Mouse (Mus musculus) neural tube, embryonic 11.5 days (tissue): ENCODE measurements at regions not wholly inside any gene's neighbourhood (a gene's known extent, or its start where the extent isn't known, plus 50 kb on each side); places are given as distances from the start of the nearest gene placed in this dataset.

Experiments used
- ATAC-seq: fragments of 200-750 bp; cut with Nextera tagmentation; 2 replicates; pipeline ENCODE4 v1.8.0; 2017; ENCODE audit warnings: moderate number of reproducible peaks, mild to moderate bottlenecking, moderate TSS enrichment, moderate library complexity; ENCODE audit not compliant: insufficient read depth, low FRiP score, low TSS enrichment
- DNase-seq: peaks from one replicate; pipeline ENCODE4 v3.0.0-alpha.2; 2015; ENCODE audit warnings: low spot score
- H3K27ac ChIP-seq: fragments of 300-500 bp; sonication (generic); 2 replicates; pipeline ENCODE4 v1.5.1; 2014; ENCODE audit warnings: low read depth, mild to moderate bottlenecking, low read length
- H3K27me3 ChIP-seq: fragments of 300-500 bp; sonication (generic); 2 replicates; pipeline ENCODE4 v1.6.1; 2014; ENCODE audit warnings: mild to moderate bottlenecking, low read length, mixed read lengths; ENCODE audit not compliant: control insufficient read depth, insufficient read depth
- H3K36me3 ChIP-seq: fragments of 300-500 bp; sonication (generic); 2 replicates; pipeline ENCODE4 v1.6.1; 2014; ENCODE audit warnings: mild to moderate bottlenecking, low read length, moderate library complexity, mixed read lengths; ENCODE audit not compliant: control insufficient read depth, insufficient read depth
- H3K4me1 ChIP-seq: fragments of 300-500 bp; sonication (generic); 2 replicates; pipeline ENCODE4 v1.6.1; 2014; ENCODE audit warnings: low read length, mixed read lengths; ENCODE audit not compliant: control insufficient read depth, insufficient read depth
- H3K4me2 ChIP-seq: fragments of 300-500 bp; sonication (generic); 2 replicates; pipeline ENCODE4 v1.6.1; 2014; ENCODE audit warnings: low read depth, mild to moderate bottlenecking, moderate library complexity
- H3K4me3 ChIP-seq: fragments of 300-500 bp; sonication (generic); 2 replicates; pipeline ENCODE4 v1.5.1; 2014; ENCODE audit warnings: low read depth, low read length
- H3K9ac ChIP-seq: fragments of 300-500 bp; sonication (generic); 2 replicates; pipeline ENCODE4 v1.6.1; 2014; ENCODE audit warnings: mild to moderate bottlenecking, low read length
- H3K9me3 ChIP-seq: fragments of 300-500 bp; sonication (generic); 2 replicates; pipeline ENCODE4 v1.6.1; 2016; ENCODE audit warnings: low read length; ENCODE audit not compliant: control insufficient read depth
- WGBS: fragments of 180-500 bp; shearing (Covaris S2); extraction: QIAGEN DNeasy Blood & Tissue Kit; methylation state at CpG from one replicate; pipeline ENCODE4 v1.1.7; 2014; 5-methylcytosine and 5-hydroxymethylcytosine counted together

DNA sequence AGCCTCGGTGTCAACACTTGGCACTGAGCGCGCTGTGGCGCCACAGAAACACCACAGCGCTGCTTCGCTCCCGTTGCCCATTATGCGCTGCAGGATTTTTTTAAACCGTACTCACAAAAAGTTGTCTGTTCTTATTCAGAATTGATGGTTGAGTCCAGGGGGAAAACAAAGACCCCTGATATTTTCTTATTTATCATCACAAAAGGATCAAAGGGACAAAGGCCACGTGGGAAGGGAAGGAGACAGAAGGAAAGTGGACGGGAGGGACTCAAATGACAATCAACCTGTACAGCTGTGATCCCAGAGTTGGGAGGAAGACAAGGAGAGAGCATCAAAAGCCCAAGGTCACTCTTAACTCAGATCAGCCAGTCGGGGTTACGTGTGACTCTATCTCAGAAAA is 100.4 kb downstream of the Ddx11 start:
- Histone ChIP-seq H3K4me1 (no peaks in the 10 kb centered on the region), H3K27ac (no peak overlapping the region), H3K4me2 (no peak overlapping the region), H3K9me3 (no peaks in the 10 kb centered on the region), H3K36me3 (no peaks in the 10 kb centered on the region), H3K27me3 (no peaks in the 10 kb centered on the region), H3K4me3 (no peak overlapping the region), H3K9ac (no peak overlapping the region)
- ATAC-seq: no peak
- no peak for DNase-seq
- 83% methylated on average over 13 of the region's 13 CpGs for WGBS

GRCm38 (mm10) chr17:66224241-66224640 is 100.9 kb downstream of the Ddx11 start:
- no peaks in the 10 kb centered on the region for H3K36me3 ChIP-seq
- no peaks in the 10 kb centered on the region for H3K27me3 ChIP-seq
- 73% methylated on average over 7 of the region's 7 CpGs for WGBS
- H3K27ac ChIP-seq: no peak overlapping the region
- no peaks in the 10 kb centered on the region for H3K9me3 ChIP-seq
- DNase-seq (no peak), ATAC-seq (no peak)
- no peaks in the 10 kb centered on the region for H3K4me1 ChIP-seq
- H3K9ac ChIP-seq: no peak overlapping the region
- H3K4me3 ChIP-seq: no peak overlapping the region
- H3K4me2 ChIP-seq: no peak overlapping the region

DNA sequence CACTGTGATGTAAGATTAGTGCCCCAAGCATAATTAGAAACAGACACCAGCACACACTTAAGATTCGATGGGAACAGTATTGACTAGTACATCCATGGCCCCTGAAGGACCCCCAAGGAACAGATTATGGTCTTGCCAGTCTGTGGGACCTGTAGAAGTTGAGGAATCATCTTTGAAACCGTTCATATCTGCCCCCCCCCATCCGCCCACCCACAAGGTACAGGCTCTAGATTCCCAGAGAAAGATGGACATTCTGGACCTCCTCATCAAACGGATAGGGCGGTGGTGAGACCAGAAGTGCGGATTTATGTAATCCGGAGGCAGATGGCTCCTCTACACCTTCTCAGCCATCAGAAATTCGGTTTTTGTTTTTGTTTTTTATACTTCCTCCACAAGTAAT is 109.1 kb downstream of the Ddx11 start:
- no peaks in the 10 kb centered on the region for H3K36me3 ChIP-seq
- H3K4me2 ChIP-seq: no peak overlapping the region
- 86% methylated on average over 8 of the region's 8 CpGs for WGBS
- no peak overlapping the region for H3K4me3 ChIP-seq
- no peak for DNase-seq
- no peaks in the 10 kb centered on the region for H3K9me3 ChIP-seq
- no peaks in the 10 kb centered on the region for H3K27me3 ChIP-seq
- H3K4me1 ChIP-seq: no peaks in the 10 kb centered on the region
- H3K27ac ChIP-seq: no peak overlapping the region
- H3K9ac ChIP-seq: no peak overlapping the region
- ATAC-seq: no peak

DNA sequence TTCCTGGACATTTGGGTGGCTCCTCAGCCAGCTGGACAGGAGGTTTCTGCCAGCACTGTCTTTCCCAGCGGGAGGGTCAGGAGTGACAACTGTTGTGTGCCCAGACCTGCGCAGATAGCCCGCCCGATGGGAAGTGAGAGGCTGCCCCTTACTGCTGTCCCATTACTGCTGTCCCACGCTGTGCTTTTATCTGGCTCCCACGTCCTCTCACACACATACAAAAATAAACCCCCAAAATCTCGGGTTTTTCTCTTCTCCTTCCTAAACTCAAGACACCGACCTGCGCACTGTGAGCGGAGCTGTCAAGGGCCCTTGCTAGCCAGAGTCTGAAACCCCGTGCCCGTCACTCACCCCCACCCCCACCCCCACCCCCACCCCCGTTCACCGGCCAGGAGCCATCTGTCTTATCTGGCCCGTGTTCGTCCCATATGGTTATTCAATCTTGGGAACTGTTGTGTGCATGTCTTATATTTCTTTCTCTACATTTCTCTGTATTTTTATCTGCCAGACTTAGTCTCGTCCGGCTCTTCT is 109.6 kb downstream of the Ddx11 start:
- Histone ChIP-seq H3K4me3 (no peak overlapping the region), H3K9me3 (no peaks in the 10 kb centered on the region), H3K4me2 (no peak overlapping the region), H3K27ac (no peak overlapping the region), H3K9ac (no peak overlapping the region), H3K4me1 (no peaks in the 10 kb centered on the region), H3K27me3 (no peaks in the 10 kb centered on the region), H3K36me3 (no peaks in the 10 kb centered on the region)
- DNase-seq (no peak), ATAC-seq (0 out of 2 replicates have a peak, but pooled peaks have one; percentile 13)
- WGBS: 56% methylated on average over 18 of the region's 18 CpGs

- Histone ChIP-seq H3K4me1 (no peaks in the 10 kb centered on the region), H3K4me3 (no peak overlapping the region), H3K27ac (no peak overlapping the region), H3K9ac (no peak overlapping the region), H3K9me3 (no peaks in the 10 kb centered on the region), H3K4me2 (no peak overlapping the region), H3K27me3 (no peaks in the 10 kb centered on the region), H3K36me3 (no peaks in the 10 kb centered on the region)
- 44% methylated on average over 12 of the region's 12 CpGs for WGBS
- DNase-seq (no peak), ATAC-seq (no peak)
Measured at GRCm38 (mm10) chr17:66233451-66233951, 110.2 kb downstream of the Ddx11 start.

- no peak overlapping the region for H3K4me3 ChIP-seq
- H3K4me2 ChIP-seq: no peak overlapping the region
- no peaks in the 10 kb centered on the region for H3K36me3 ChIP-seq
- no peak for DNase-seq
- ATAC-seq: no peak
- H3K4me1 ChIP-seq: no peaks in the 10 kb centered on the region
- 87% methylated on average over 19 of the region's 19 CpGs for WGBS
- no peaks in the 10 kb centered on the region for H3K27me3 ChIP-seq
- no peak overlapping the region for H3K9ac ChIP-seq
- H3K9me3 ChIP-seq: no peaks in the 10 kb centered on the region
- H3K27ac ChIP-seq: no peak overlapping the region
Measured at GRCm38 (mm10) chr17:66234432-66234831, 111.1 kb downstream of the Ddx11 start.

GRCm38 (mm10) chr17:66235096-66235805 is 111.9 kb downstream of the Ddx11 start:
- Histone ChIP-seq H3K27ac (no peak overlapping the region), H3K9me3 (no peaks in the 10 kb centered on the region), H3K4me1 (no peaks in the 10 kb centered on the region), H3K27me3 (no peaks in the 10 kb centered on the region), H3K9ac (peak overlapping the region; percentile 7; the same call in 1 of the 2 replicates), H3K4me2 (peak overlapping the region; percentile 25), H3K36me3 (no peaks in the 10 kb centered on the region), H3K4me3 (0 out of 2 replicates have a peak overlapping the region, but pooled peaks have one; percentile 10)
- peak; percentile 77 for ATAC-seq
- 7% methylated on average over 19 of the region's 19 CpGs for WGBS
- DNase-seq: peak; percentile 86

GRCm38 (mm10) chr17:66235806-66236335 is 112.6 kb downstream of the Ddx11 start:
- H3K4me2 ChIP-seq: no peak overlapping the region
- H3K4me3 ChIP-seq: no peak overlapping the region

More at GRCm38 (mm10) chr17:66235806-66236335, 112.6 kb downstream of the Ddx11 start:
- 88% methylated on average over 15 of the region's 15 CpGs for WGBS
- DNase-seq (no peak), ATAC-seq (no peak)
- H3K9ac ChIP-seq: no peak overlapping the region
- H3K9me3 ChIP-seq: no peaks in the 10 kb centered on the region
- H3K27me3 ChIP-seq: no peaks in the 10 kb centered on the region
- no peaks in the 10 kb centered on the region for H3K36me3 ChIP-seq
- H3K4me1 ChIP-seq: no peaks in the 10 kb centered on the region
- H3K27ac ChIP-seq: no peak overlapping the region
